17 mouse cellular contexts compared by ENCODE assay signal in genomic region chrX:49947678-49948077, GRCm38 (mm10). TPM values are rescaled to one million over a fixed set of nuclear protein-coding genes. Genes with fewer than 3 reads are reported as not detected.
DNase-seq lines count a peak whose midpoint lies in the region; ATAC-seq and TF ChIP-seq lines count a peak whose summit lies in the region.
"Had no signal": no experiment of that assay in that cellular context is flagged by ENCODE, and none has a peak within 500 bp of the region (broad histone marks: within the 10 kb centered on the region; RNA-seq: fewer than 3 reads in every experiment).

No protein-coding gene starts in this region.

- H3K27ac ChIP-seq in heart, postnatal 0 days (ENCODE audit: low read depth) = no peak overlapping the region
- no peak overlapping the region for H3K27ac ChIP-seq in liver, postnatal 0 days (ENCODE audit: low read depth)
- H3K27ac ChIP-seq: liver, embryonic 14.5 days had no signal

- no peak for ATAC-seq in heart, postnatal 0 days (ENCODE audit: insufficient read depth, low read depth)
- ATAC-seq in liver, postnatal 0 days = no peak
- ATAC-seq: inflammation-experienced regulatory T-cells, adult 6 months had no signal

- DNase-seq in heart, postnatal 0 days (ENCODE audit: low spot score) = no peak
- DNase-seq in heart, postnatal 36 days = no peak
- DNase-seq in liver, postnatal 0 days = no peak
- DNase-seq in liver = no peak
- peak; percentile 5 for DNase-seq in R1 (ENCODE audit: low read depth, low spot score)
- peak; percentile 0 for DNase-seq in retina, postnatal 1 day
- no peak for DNase-seq in right cerebral cortex, postnatal 25 days
- DNase-seq: cerebellum, adult 9-10 months; right cerebral cortex, postnatal 4 days; thymus, postnatal 14 days had no signal

- H3K27me3 ChIP-seq in heart, postnatal 0 days (ENCODE audit: control insufficient read depth, insufficient read depth, low read length) = no peaks in the 10 kb centered on the region
- no peaks in the 10 kb centered on the region for H3K27me3 ChIP-seq in liver, postnatal 0 days (ENCODE audit: insufficient read depth, low read length)

- H3K9ac ChIP-seq in heart, postnatal 0 days (replicated peaks; ENCODE audit: low read depth, low read length) = no peak overlapping the region
- no peak overlapping the region for H3K9ac ChIP-seq in liver, postnatal 0 days (replicated peaks)
- H3K9ac ChIP-seq: liver, embryonic 14.5 days had no signal

- H3K9me3 ChIP-seq in heart, postnatal 0 days (replicated peaks; ENCODE audit: control insufficient read depth, low read length) = no peaks in the 10 kb centered on the region
- no peaks in the 10 kb centered on the region for H3K9me3 ChIP-seq in liver, postnatal 0 days (ENCODE audit: low read length)

- no peaks in the 10 kb centered on the region for H3K4me1 ChIP-seq in heart, postnatal 0 days (ENCODE audit: control insufficient read depth, insufficient read depth)
- H3K4me1 ChIP-seq in liver, postnatal 0 days (ENCODE audit: insufficient read depth) = no peaks in the 10 kb centered on the region

- intact Hi-C loops in heart, postnatal 36 days (cut with DNase I) = loop anchor here (5.0 kb wide), 1 partner anchor 175 kb away; no protein-coding TSS in a partner anchor

- H3K4me3 ChIP-seq in heart, postnatal 0 days (ENCODE audit: low read depth, low read length) = no peak overlapping the region
- no peak overlapping the region for H3K4me3 ChIP-seq in liver, postnatal 0 days (ENCODE audit: low read depth, low read length)

- H3K36me3 ChIP-seq in heart, postnatal 0 days (replicated peaks; ENCODE audit: control insufficient read depth, insufficient read depth, low read length) = no peaks in the 10 kb centered on the region
- no peaks in the 10 kb centered on the region for H3K36me3 ChIP-seq in liver, postnatal 0 days (replicated peaks; ENCODE audit: insufficient read depth, low read length)

- TF ChIP-seq EP300 in heart, postnatal 0 days (IDR thresholded peaks at IDR 0.05; ENCODE audit: low read depth) = no peak
- no peak for TF ChIP-seq EP300 in liver, postnatal 0 days (IDR thresholded peaks at IDR 0.05; ENCODE audit: low read depth)

- H3K4me2 ChIP-seq in heart, postnatal 0 days (ENCODE audit: low read depth, low read length) = no peak overlapping the region
- no peak overlapping the region for H3K4me2 ChIP-seq in liver, postnatal 0 days (ENCODE audit: low read depth, low read length)

- peak; percentile 16; the same call in 1 of the 2 replicates for TF ChIP-seq CTCF in heart, postnatal 0 days (IDR thresholded peaks at IDR 0.05; ENCODE audit: low read depth)
- TF ChIP-seq CTCF in liver, postnatal 0 days (IDR thresholded peaks at IDR 0.05; ENCODE audit: low read depth) = peak; percentile 35; the same call in 1 of the 2 replicates

- 27% methylated on average over 1 of the region's 1 CpGs for WGBS in heart, postnatal 0 days
- WGBS in liver, postnatal 0 days (ENCODE audit: insufficient replicate concordance) = 52% methylated on average over 1 of the region's 1 CpGs

RNA-seq across cellular contexts. Expression of gene Olfr1322, which starts 56.4 kb away (rescaled TPM):
- total RNA-seq in heart, postnatal 0 days (2014; rRNA removed; ENCODE audit: low replicate concordance) = not detected in 2 replicates
- polyA plus RNA-seq in heart, postnatal 0 days (2015; fragmentation: Nextera tagmentation; extraction: Ambion mirVana) = not detected in 2 replicates
- total RNA-seq in heart, postnatal 36 days (2021) = not detected
- not detected in 2 replicates for polyA plus RNA-seq in liver, postnatal 0 days (2015; fragmentation: Nextera tagmentation; extraction: Ambion mirVana)
- total RNA-seq: heart, postnatal 10 days; layer of hippocampus, adult 18-20 months; left cerebral cortex, postnatal 14 days had no signal
- polyA plus RNA-seq: gonadal fat pad, adult 2 months; inflammation-experienced regulatory T-cells, adult 6 months; liver, embryonic 14.5 days; stomach, embryonic 14.5 days had no signal

Comparison
In these comparisons a context has a peak if more than half of its experiments do, and no peak if none do; other contexts are left out.
1. DNase-seq: peak in R1 (single experiment) and retina, postnatal 1 day (single experiment); none in heart, postnatal 0 days (single experiment), heart, postnatal 36 days (0 of 2), liver, postnatal 0 days (single experiment), liver (single experiment) and right cerebral cortex, postnatal 25 days (single experiment).